Mouse (Mus musculus) testis, adult 2 months (tissue): ENCODE measurements around the gene Pip5k1a.
A peak's percentile ranks its signal among the peaks of the same experiment; 100 is the strongest.

Source experiments
- CTCF ChIP-seq: fragments of 200-500 bp; IDR thresholded peaks from 2 replicates; pipeline ENCODE4 v1.5.1; 2012; ENCODE audit warnings: low read depth, mild to moderate bottlenecking, inconsistent platforms, low read length, moderate library complexity; ENCODE audit not compliant: control insufficient read depth, insufficient read depth, insufficient replicate concordance
- POLR2A ChIP-seq: fragments of 200-500 bp; IDR thresholded peaks from 2 replicates; pipeline ENCODE4 v1.6.1; 2012; ENCODE audit warnings: low read depth, mild to moderate bottlenecking, inconsistent platforms, low read length, moderate library complexity; ENCODE audit not compliant: control insufficient read depth

- TF ChIP-seq POLR2A, result peak; percentile 87
- no peak for TF ChIP-seq CTCF
These were observed at the start of gene Pip5k1a for GRCm38 (mm10) chr3:95106338-95107117.
